Mouse (Mus musculus): ENCODE data around the gene Bcl11b.

DNA sequence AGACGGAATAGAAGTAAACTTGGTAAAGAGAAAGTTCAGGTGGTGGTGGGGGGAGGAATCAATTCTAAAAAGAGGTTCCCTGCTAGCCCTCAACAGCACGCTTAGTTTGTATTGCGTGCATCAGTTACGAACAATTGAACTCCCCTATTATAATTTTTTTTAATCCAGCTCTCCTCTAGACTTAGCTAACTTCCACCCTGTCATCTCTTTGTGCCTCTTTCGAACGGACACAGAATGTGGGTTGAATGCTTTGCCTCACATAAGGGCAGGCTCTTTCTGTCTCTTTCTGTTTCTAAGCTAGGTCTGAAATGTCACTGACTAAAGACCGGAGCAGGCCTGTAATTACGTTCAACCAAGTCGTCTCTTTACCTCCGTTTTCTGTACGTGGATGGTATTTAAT is 28.9 kb downstream of the Bcl11b start:
- no peak for TF ChIP-seq CEBPB (IDR thresholded peaks at IDR 0.05; ENCODE audit: insufficient read depth, poor library complexity, severe bottlenecking)
- no peak for TF ChIP-seq POLR2A (IDR thresholded peaks at IDR 0.05; ENCODE audit: insufficient read length, low read depth)
- TF ChIP-seq POLR2AphosphoS2 (IDR thresholded peaks at IDR 0.05; ENCODE audit: insufficient read length, low read depth), result no peak
- TF ChIP-seq MYOG (IDR thresholded peaks at IDR 0.05; ENCODE audit: control insufficient read depth in 1 of 3, insufficient read depth in 1 of 3, insufficient read length in 2 of 3, low read depth in 2 of 3), result no peak

Measured in myocyte (in vitro differentiated cells).